Mouse (Mus musculus) liver, postnatal 0 days (tissue): ENCODE measurements around the gene Dync1li2.

ENCODE experiments used
- CTCF ChIP-seq: sonication (generic); IDR thresholded peaks from 2 replicates; pipeline ENCODE4 v1.5.1; 2016; ENCODE audit warnings: antibody characterized with exemption, low read depth
- EP300 ChIP-seq: IDR thresholded peaks from 2 replicates; pipeline ENCODE4 v1.6.1; 2016; ENCODE audit warnings: antibody characterized with exemption, low read depth, mild to moderate bottlenecking

DNA sequence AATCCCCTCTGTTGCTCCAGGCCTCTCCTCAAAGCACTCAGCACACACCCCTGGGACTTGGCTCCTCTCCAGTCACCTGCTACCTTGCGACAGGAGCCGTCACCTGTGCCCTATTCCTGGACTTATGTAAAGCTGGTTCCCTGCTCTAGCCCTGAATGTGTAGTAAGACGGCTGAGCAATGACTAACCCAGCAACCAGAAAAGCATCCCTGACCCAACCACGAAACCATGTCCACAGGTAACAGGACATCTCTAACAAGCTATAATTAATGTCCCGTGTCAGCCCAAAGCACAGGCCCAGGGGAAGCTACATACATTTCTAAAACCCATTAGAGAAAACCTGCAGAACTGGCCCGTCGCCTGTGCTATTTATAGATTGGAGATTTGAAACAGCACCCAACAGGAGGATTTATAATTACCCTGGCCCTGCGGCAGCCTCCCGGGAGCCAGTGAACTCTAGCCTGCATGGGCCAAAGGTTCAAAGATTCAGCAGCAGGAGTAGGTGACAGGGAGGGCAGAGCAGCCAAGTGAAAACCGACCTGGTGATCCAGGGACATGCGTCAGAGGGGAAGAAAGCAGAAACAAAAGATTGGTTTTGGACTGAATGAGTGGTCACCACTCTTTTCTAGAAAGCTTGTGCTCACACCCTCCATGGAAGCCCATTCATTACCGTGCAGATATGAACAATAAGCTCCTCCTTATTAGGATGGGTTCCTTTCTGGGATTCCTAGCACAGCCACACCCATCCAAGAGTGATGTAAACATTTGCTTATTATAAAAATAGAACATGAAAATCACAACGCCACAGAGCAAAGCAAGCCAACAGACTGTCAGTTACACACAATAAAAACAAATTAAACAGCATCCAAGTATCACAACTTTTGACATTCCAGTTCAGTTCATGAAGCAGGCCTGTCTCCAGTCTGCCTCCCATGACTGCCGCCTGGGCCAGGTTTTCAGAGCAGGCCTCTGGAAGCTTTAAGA is 67.7 kb downstream of the Dync1li2 start:
- no peak for TF ChIP-seq CTCF
- TF ChIP-seq EP300, result no peak
